Comparison of ENCODE assay signal across 13 mouse cellular contexts in the genomic region with DNA sequence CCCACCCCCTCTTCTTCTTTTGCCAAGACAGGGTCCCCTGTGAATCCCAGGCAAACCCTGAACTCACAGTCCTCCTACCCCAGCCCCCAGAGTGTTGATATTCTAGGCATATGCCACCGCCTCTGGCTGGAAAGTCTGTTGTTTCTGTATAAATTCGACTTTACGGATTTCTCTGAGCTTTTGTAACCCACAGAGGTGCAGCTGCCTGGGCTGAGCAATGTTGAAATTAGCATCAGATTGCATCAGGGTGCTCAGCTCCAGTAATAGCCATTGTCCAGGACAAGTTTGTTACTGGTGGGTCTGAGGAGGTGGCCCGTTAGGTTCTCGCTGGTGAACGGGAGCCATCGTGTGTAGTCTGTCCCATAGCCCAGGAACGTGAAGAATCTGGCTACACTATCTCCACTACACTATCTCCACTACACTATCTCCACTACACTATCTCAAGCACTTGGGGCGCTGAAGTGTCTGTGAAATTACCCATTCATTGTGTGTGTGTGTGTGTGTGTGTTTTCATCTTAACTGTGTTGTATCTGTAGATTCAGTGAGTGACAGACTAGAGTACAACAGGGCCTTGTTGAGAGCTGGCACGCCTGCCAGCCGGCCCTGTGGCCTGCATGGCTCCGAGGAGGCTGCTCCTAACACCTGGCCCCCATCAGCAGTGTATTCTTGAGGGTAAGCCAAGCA.
DNase-seq lines count a peak whose midpoint lies in the region; ATAC-seq and TF ChIP-seq lines count a peak whose summit lies in the region.
"Had no signal": no experiment of that assay in that cellular context is flagged by ENCODE, and none has a peak within 500 bp of the region (broad histone marks: within the 10 kb centered on the region; RNA-seq: fewer than 3 reads in every experiment).

No protein-coding gene starts in this region.

- H3K9ac ChIP-seq in forebrain, embryonic 12.5 days, result no peak overlapping the region

- no peak for DNase-seq in layer of hippocampus, adult 2 months (ENCODE audit: low spot score in 2 of 2)
- DNase-seq in layer of hippocampus, postnatal 10 days (ENCODE audit: low spot score in 2 of 2), result no peak
- DNase-seq in heart, postnatal 4 days, result peak; percentile 21
- DNase-seq in urinary bladder, postnatal 36 days (ENCODE audit: low spot score in 2 of 2), result no peak
- DNase-seq in adrenal gland, adult 8-10 months, result no peak
- DNase-seq: cerebellum, postnatal 36 days; kidney, postnatal 25 days; lung, postnatal 14 days; thymus, postnatal 25 days had no signal

- H3K27ac ChIP-seq in layer of hippocampus, adult 2 months, result peak overlapping the region; percentile 32; the same call in 1 of the 2 replicates
- 0 out of 2 replicates have a peak overlapping the region, but pooled peaks have one; percentile 38 for H3K27ac ChIP-seq in bone marrow macrophage, adult 2 months (ENCODE audit: insufficient read depth, low read depth, low read length)
- H3K27ac ChIP-seq in forebrain, embryonic 12.5 days, result peak overlapping the region; percentile 44

- H3K4me2 ChIP-seq in forebrain, embryonic 12.5 days, result no peak overlapping the region

- WGBS in forebrain, embryonic 12.5 days, result 56% methylated on average over 12 of the region's 12 CpGs

- TF ChIP-seq POLR2A in bone marrow macrophage, adult 2 months (IDR thresholded peaks at IDR 0.05; ENCODE audit: borderline replicate concordance, low read depth, low read length), result no peak

- H3K4me3 ChIP-seq in layer of hippocampus, adult 2 months, result no peak overlapping the region
- no peak overlapping the region for H3K4me3 ChIP-seq in bone marrow macrophage, adult 2 months (ENCODE audit: insufficient read depth, low read length)
- no peak overlapping the region for H3K4me3 ChIP-seq in forebrain, embryonic 12.5 days (replicated peaks)

- 0 out of 2 replicates have a peak, but pooled peaks have one; percentile 20 for ATAC-seq in forebrain, embryonic 12.5 days (ENCODE audit: low FRiP score)
- ATAC-seq: CD4-positive, CD25-positive, alpha-beta regulatory T cell, adult 4 months; intestine, postnatal 0 days had no signal

- H3K4me1 ChIP-seq in bone marrow macrophage, adult 2 months (ENCODE audit: control insufficient read depth, insufficient read depth, low read length), result peaks cover 17% of the 10 kb centered on the region
- peaks cover 15% of the 10 kb centered on the region for H3K4me1 ChIP-seq in forebrain, embryonic 12.5 days

- no peak for TF ChIP-seq CTCF in layer of hippocampus, adult 2 months (conservative IDR thresholded peaks at IDR 0.05)
- TF ChIP-seq CTCF in bone marrow macrophage, adult 2 months (IDR thresholded peaks at IDR 0.05; ENCODE audit: low read depth, low read length), result no peak

- H3K36me3 ChIP-seq in forebrain, embryonic 12.5 days (replicated peaks), result no peaks in the 10 kb centered on the region

- no peaks in the 10 kb centered on the region for H3K9me3 ChIP-seq in forebrain, embryonic 12.5 days

- H3K27me3 ChIP-seq in forebrain, embryonic 12.5 days, result no peaks in the 10 kb centered on the region
